Mouse (Mus musculus) hindbrain, embryonic 10.5 days (tissue): Measurements from ENCODE around the gene Ttc27. TPM values are rescaled to one million over a fixed set of nuclear protein-coding genes. Genes with fewer than 3 reads are reported as not detected.

Experiments
- DNase-seq: peaks from one replicate; pipeline ENCODE4 v3.0.0-alpha.2; 2017; ENCODE audit warnings: low spot score
- H3K27ac ChIP-seq: fragments of 300-500 bp; sonication (generic); 2 replicates; pipeline ENCODE4 v1.5.1; 2016; ENCODE audit warnings: mild to moderate bottlenecking, moderate library complexity
- H3K27me3 ChIP-seq: fragments of 300-500 bp; sonication (generic); 2 replicates; pipeline ENCODE4 v1.6.1; 2016; ENCODE audit warnings: mild to moderate bottlenecking; ENCODE audit not compliant: poor library complexity, insufficient read depth, severe bottlenecking
- H3K36me3 ChIP-seq: fragments of 300-500 bp; sonication (generic); 2 replicates; pipeline ENCODE4 v1.6.1; 2016; ENCODE audit warnings: mild to moderate bottlenecking, moderate library complexity
- H3K4me1 ChIP-seq: fragments of 300-500 bp; sonication (generic); replicated peaks from 2 replicates; pipeline ENCODE4 v1.6.1; 2016; ENCODE audit warnings: mild to moderate bottlenecking
- H3K4me3 ChIP-seq: fragments of 300-500 bp; sonication (generic); 2 replicates; pipeline ENCODE4 v1.5.1; 2016; ENCODE audit warnings: mild to moderate bottlenecking, moderate library complexity
- H3K9me3 ChIP-seq: fragments of 300-500 bp; sonication (generic); 2 replicates; pipeline ENCODE4 v1.6.1; 2016; ENCODE audit warnings: mild to moderate bottlenecking, moderate library complexity
- WGBS: fragments of 180-500 bp; shearing (Covaris S2); methylation state at CpG from one replicate; pipeline ENCODE4 v1.1.7; 2016; 5-methylcytosine and 5-hydroxymethylcytosine counted together
- polyA plus RNA-seq: library from polyadenylated mRNA; unstranded; fragments of >200 nt; fragmentation: Nextera tagmentation; extraction: Ambion mirVana; gene quantifications from 2 replicates; pipeline ENCODE4 v1.2.1, GENCODE M21; 2016

The Ttc27 gene
- polyA plus RNA-seq, 1 experiment from 2014 or later, result 20.4 TPM

- no peak overlapping the region for H3K27ac ChIP-seq
- WGBS, result 77% methylated on average over 1 of the region's 1 CpGs
Measured at GRCm38 (mm10) chr17:74808330-74808729, 90.8 kb downstream of the Ttc27 start.

GRCm38 (mm10) chr17:74808901-74809300 lies 91.4 kb downstream of the Ttc27 start:
- WGBS, result 94% methylated on average over 4 of the region's 4 CpGs
- no peak overlapping the region for H3K27ac ChIP-seq
- H3K4me1 ChIP-seq, result peaks cover 8% of the 10 kb centered on the region
- no peaks in the 10 kb centered on the region for H3K27me3 ChIP-seq
- H3K4me3 ChIP-seq, result no peak overlapping the region
- 0 out of 2 replicates have a peak, but pooled peaks cover 3% of the 10 kb centered on the region for H3K36me3 ChIP-seq
- no peak for DNase-seq
- H3K9me3 ChIP-seq, result no peaks in the 10 kb centered on the region

More at GRCm38 (mm10) chr17:74808330-74808729, 90.8 kb downstream of the Ttc27 start:
- DNase-seq, result no peak
- 0 out of 2 replicates have a peak, but pooled peaks cover 3% of the 10 kb centered on the region for H3K36me3 ChIP-seq
- H3K27me3 ChIP-seq, result no peaks in the 10 kb centered on the region
- peaks cover 9% of the 10 kb centered on the region for H3K4me1 ChIP-seq
- H3K9me3 ChIP-seq, result no peaks in the 10 kb centered on the region
- H3K4me3 ChIP-seq, result no peak overlapping the region

- 71% methylated on average over 3 of the region's 3 CpGs for WGBS
- H3K27me3 ChIP-seq, result no peaks in the 10 kb centered on the region
Measured at GRCm38 (mm10) chr17:74810892-74811625, 93.5 kb downstream of the Ttc27 start.

GRCm38 (mm10) chr17:74819711-74820110 lies 102.2 kb downstream of the Ttc27 start:
- Histone ChIP-seq H3K27me3 (no peaks in the 10 kb centered on the region), H3K36me3 (no peaks in the 10 kb centered on the region), H3K9me3 (peaks cover 6% of the 10 kb centered on the region; the same call in 1 of the 2 replicates), H3K4me3 (no peak overlapping the region), H3K4me1 (no peaks in the 10 kb centered on the region), H3K27ac (no peak overlapping the region)
- no peak for DNase-seq
- 91% methylated on average over 2 of the region's 2 CpGs for WGBS

More at GRCm38 (mm10) chr17:74810892-74811625, 93.5 kb downstream of the Ttc27 start:
- Histone ChIP-seq H3K4me1 (no peaks in the 10 kb centered on the region), H3K27ac (no peak overlapping the region), H3K4me3 (no peak overlapping the region), H3K9me3 (no peaks in the 10 kb centered on the region), H3K36me3 (no peaks in the 10 kb centered on the region)
- DNase-seq, result peak; percentile 30

- Histone ChIP-seq H3K36me3 (no peaks in the 10 kb centered on the region), H3K27me3 (no peaks in the 10 kb centered on the region), H3K4me1 (no peaks in the 10 kb centered on the region), H3K9me3 (0 out of 2 replicates have a peak, but pooled peaks cover 5% of the 10 kb centered on the region), H3K4me3 (no peak overlapping the region), H3K27ac (no peak overlapping the region)
- no peak for DNase-seq
- WGBS, result 94% methylated on average over 2 of the region's 2 CpGs
Measured at GRCm38 (mm10) chr17:74830851-74831250, 113.3 kb downstream of the Ttc27 start.

- H3K27me3 ChIP-seq, result no peaks in the 10 kb centered on the region
- H3K9me3 ChIP-seq, result no peaks in the 10 kb centered on the region
- no peaks in the 10 kb centered on the region for H3K36me3 ChIP-seq
- 91% methylated on average over 3 of the region's 3 CpGs for WGBS
- no peak overlapping the region for H3K27ac ChIP-seq
- H3K4me1 ChIP-seq, result peaks cover 10% of the 10 kb centered on the region
- no peak for DNase-seq
- no peak overlapping the region for H3K4me3 ChIP-seq
Measured at GRCm38 (mm10) chr17:74841721-74842120, 124.2 kb downstream of the Ttc27 start.

- WGBS, result 94% methylated on average over 3 of the region's 3 CpGs
Measured at GRCm38 (mm10) chr17:74842603-74843002, 125.1 kb downstream of the Ttc27 start.

GRCm38 (mm10) chr17:74843486-74843885 lies 126.0 kb downstream of the Ttc27 start:
- H3K9me3 ChIP-seq, result no peaks in the 10 kb centered on the region
- H3K4me1 ChIP-seq, result peaks cover 10% of the 10 kb centered on the region
- WGBS, result 90% methylated on average over 6 of the region's 6 CpGs
- H3K27me3 ChIP-seq, result no peaks in the 10 kb centered on the region
- H3K4me3 ChIP-seq, result no peak overlapping the region
- H3K27ac ChIP-seq, result no peak overlapping the region
- no peak for DNase-seq
- no peaks in the 10 kb centered on the region for H3K36me3 ChIP-seq

More at GRCm38 (mm10) chr17:74842603-74843002, 125.1 kb downstream of the Ttc27 start:
- no peak overlapping the region for H3K4me3 ChIP-seq
- no peak overlapping the region for H3K27ac ChIP-seq
- no peak for DNase-seq
- H3K27me3 ChIP-seq, result no peaks in the 10 kb centered on the region
- H3K9me3 ChIP-seq, result no peaks in the 10 kb centered on the region
- H3K4me1 ChIP-seq, result peaks cover 10% of the 10 kb centered on the region
- no peaks in the 10 kb centered on the region for H3K36me3 ChIP-seq

GRCm38 (mm10) chr17:74846031-74846891 lies 128.7 kb downstream of the Ttc27 start:
- Histone ChIP-seq H3K27me3 (no peaks in the 10 kb centered on the region), H3K36me3 (no peaks in the 10 kb centered on the region), H3K4me1 (peaks cover 10% of the 10 kb centered on the region), H3K4me3 (no peak overlapping the region), H3K27ac (peak overlapping the region; percentile 25; the same call in 1 of the 2 replicates), H3K9me3 (no peaks in the 10 kb centered on the region)
- WGBS, result 55% methylated on average over 10 of the region's 10 CpGs
- peak; percentile 30 for DNase-seq

GRCm38 (mm10) chr17:74850216-74850615 lies 132.7 kb downstream of the Ttc27 start:
- H3K9me3 ChIP-seq, result no peaks in the 10 kb centered on the region
- H3K27me3 ChIP-seq, result no peaks in the 10 kb centered on the region
- 93% methylated on average over 3 of the region's 3 CpGs for WGBS
- H3K27ac ChIP-seq, result no peak overlapping the region
- H3K4me3 ChIP-seq, result no peak overlapping the region
- no peaks in the 10 kb centered on the region for H3K36me3 ChIP-seq
- DNase-seq, result no peak
- peaks cover 10% of the 10 kb centered on the region for H3K4me1 ChIP-seq

GRCm38 (mm10) chr17:74859298-74859697 lies 141.8 kb downstream of the Ttc27 start:
- no peak for DNase-seq
- Histone ChIP-seq H3K27ac (no peak overlapping the region), H3K4me3 (no peak overlapping the region), H3K27me3 (no peaks in the 10 kb centered on the region), H3K9me3 (no peaks in the 10 kb centered on the region), H3K36me3 (no peaks in the 10 kb centered on the region), H3K4me1 (peaks cover 24% of the 10 kb centered on the region; the same call in 1 of the 2 replicates)
- 88% methylated on average over 2 of the region's 2 CpGs for whole genome bisulfite sequencing

GRCm38 (mm10) chr17:74860180-74860993 lies 142.9 kb downstream of the Ttc27 start:
- Histone ChIP-seq H3K27me3 (no peaks in the 10 kb centered on the region), H3K4me1 (peaks cover 24% of the 10 kb centered on the region; the same call in 1 of the 2 replicates), H3K9me3 (no peaks in the 10 kb centered on the region), H3K4me3 (no peak overlapping the region), H3K27ac (no peak overlapping the region), H3K36me3 (no peaks in the 10 kb centered on the region)
- WGBS, result 79% methylated on average over 17 of the region's 17 CpGs
- no peak for DNase-seq
